Mouse (Mus musculus) embryo, embryonic 11 days (tissue): Measurements from ENCODE around the gene Arl8a.
"Not testable (repeated sequence)": the region's sequence is repeated elsewhere in the genome, so short reads cannot be mapped to it uniquely, and the experiment has no call there.

ENCODE experiments used
- DNase-seq: peaks from one replicate; pipeline ENCODE4 v3.0.0-alpha.2; 2015

Gene Arl8a

DNA sequence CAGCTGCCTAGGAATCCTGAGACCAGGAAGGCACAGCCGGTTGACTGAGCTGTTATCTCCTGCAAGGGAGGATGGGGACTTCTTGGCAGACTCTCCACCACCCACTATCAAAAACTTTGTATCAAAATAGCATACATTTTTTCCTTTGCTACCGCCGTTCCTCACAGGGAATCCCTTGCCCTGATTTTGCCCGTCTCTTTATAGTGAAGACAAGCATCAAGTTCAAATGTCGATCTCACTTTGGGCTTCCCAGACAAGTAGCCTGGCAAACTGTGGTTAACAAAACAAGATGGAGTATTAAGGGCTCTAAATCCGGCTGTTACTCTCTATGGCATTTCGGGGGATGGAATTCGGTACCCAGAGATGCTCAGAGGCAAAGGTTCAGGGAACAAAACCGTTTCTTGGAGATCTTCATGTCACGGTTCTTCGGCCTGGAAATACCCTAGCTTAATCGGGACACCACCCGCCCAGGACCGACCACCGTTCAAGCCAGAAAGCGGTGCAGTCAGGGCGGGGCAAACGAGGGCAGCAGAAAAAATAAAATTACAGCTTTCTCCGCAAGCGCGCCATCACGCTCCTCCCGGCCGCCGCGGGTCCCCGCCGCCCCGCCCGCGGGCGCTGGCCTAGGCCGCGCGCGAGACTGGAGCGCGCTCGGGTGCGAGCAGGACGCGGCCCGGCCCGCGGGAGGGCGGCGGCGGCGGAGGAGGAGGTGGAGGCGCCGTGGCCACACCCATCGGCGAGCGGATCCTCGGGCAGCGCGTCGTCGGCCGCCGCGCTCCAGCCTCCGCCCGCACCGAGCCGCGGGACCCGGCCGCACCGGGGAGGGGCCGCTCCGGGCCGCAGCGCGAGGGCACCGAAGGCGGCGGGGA, at the start of gene Arl8a:
Gene Arl8a, plus strand, starts transcription at position 748 of the 869 bp plus-strand sequence.
- peak; percentile 94 for DNase-seq

- no peak for DNase-seq
Observed at GRCm38 (mm10) chr1:135097441-135097840, 49.2 kb upstream of the Arl8a start.

- DNase-seq, result no peak
Observed at GRCm38 (mm10) chr1:135098441-135098840, 48.2 kb upstream of the Arl8a start.

DNA sequence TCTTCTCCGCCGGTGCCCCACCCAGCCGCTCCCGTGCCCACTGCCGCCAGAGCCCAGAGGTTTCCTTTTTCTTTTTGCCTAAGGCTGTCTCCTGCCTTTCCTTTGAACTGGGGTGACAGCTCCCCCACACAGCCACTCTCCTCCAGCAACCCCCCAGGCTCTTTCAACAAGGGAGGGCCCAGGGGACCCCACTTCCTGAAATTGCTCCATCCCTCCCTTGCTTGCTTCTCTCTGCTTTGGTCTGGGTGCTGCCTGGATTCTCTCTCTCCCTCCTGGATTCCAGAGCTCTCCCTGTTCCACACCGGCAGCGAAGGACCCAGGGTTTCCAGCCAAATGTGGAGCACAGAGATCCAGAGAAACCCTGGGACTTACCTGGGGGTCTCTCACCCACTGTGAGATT, 46.2 kb upstream of the Arl8a start:
- DNase-seq, result no peak

DNA sequence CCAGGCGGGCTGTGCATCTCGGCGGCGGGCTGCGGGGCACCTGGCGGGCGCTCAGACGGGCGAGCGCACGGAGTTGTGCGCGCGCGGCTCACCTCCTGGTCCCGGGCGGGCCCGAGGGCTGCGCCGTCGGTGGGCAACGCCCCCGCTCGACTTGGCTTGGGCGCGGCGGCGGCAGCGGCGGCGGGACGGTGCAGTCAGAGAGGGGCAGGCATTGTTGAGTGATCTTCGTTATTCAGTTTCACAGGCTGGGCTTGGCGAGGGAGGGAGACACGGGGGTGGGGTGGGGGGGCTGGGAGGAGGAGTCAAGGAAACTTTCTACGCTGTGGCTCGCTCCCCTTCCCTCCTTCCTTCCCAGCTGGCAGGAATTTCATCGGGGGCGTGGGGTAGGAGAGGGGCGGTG, 41.5 kb upstream of the Arl8a start, which contains the start of gene Lgr6:
Gene Lgr6, minus strand, starts transcription at position 153 of the 400 bp plus-strand sequence.
- peak; percentile 67 for DNase-seq

DNA sequence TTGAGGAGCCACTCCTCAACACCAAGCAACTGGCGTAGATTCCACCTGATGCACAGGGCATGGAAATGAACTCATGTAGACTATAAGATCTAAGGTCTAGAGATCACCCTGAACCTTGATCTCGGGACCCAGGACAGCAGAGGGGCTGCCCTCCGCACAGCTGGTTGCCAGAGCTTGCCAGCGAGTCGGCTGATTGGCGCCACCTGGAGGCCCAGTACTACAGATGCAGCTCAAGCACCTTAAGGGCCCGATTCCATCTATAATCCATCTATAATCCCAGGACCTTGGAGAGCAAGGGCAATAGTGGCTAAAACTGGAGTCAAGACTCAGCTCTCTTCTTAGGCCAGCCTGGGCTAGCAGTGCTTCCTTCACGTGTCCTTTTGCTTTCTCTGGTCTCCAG, 40.7 kb upstream of the Arl8a start:
- DNase-seq, result peak; percentile 84

DNA sequence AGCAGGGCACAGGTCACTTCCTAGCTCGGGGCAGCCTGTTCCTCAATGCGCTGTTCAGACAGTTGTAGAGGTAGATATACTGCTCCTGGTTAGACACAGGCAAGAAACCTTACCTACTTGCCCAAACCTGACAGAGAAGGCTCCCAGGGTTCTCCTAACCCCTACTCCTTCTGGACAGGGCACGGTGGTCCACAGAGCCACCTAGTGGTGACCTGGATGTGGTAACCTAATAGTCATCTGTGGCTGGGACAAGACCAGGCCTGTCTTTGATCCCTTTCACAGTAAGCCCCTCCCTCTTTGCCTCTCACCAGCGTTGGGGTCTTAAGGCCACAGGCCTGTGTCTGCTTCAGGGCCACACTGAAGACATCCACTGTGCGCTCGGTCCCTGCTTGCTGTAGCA, 38.0 kb upstream of the Arl8a start:
- DNase-seq, result peak; percentile 65

DNA sequence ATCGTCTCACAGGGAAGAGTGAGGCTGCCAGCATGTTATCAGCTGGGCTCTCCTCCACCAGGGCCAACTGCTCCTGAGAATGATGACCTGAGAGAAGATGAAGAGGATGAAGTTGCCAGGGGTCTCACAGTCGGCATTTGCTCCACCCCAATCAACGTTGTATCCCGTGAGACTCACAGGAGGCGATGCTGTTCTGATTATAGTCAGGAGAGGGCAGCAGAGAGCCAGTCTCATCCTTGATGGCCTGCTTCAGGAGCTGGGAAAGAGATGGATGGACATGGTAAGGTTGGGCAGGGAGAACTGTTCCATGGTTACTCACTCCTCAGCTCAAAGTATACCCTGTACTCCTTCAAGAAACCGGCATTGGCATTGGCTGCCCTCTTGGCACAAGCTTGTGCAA, 36.5 kb upstream of the Arl8a start:
- DNase-seq, result peak; percentile 77

DNA sequence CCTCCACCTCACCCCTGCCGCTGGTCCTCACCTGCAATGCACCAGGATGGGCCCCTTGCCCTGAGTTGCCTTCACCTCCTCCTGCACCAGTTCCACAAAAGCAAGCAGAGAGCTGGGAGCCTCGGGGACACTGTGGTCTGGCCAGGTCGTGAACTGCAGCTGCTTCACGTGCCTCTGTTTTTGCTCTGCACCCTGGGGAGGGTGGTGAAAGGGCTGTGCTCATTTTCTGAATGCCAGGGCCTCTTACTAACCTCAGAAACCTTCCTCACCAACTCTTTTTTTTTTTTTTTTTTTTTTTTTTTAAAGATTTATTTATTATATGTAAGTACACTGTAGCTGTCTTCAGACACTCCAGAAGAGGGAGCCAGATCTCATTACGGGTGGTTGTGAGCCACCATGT, 35.4 kb upstream of the Arl8a start:
- not testable (repeated sequence) for DNase-seq

DNA sequence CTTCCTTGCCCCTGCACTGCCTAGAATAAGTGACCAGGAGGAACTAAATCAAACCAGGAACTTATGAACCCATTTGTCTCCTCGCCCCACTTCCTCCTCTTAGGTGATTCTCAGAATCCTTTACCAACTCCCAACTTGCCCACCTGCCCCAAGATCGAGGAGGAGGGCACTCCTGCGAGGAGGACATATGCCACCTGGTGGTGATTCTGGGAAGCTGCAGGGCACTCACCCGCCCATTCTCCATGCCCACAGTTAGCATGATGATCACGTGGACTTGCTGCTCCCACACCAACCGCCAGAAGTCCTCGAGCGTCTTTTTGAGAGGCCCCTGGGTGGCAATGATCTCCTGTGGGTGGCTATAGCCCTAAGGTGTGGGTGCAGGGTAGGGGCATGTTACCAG, 34.0 kb upstream of the Arl8a start:
- DNase-seq, result peak; percentile 66

GRCm38 (mm10) chr1:135124573-135125363, 21.9 kb upstream of the Arl8a start:
- no peak for DNase-seq

- no peak for DNase-seq
Observed at GRCm38 (mm10) chr1:135125990-135126389, 20.6 kb upstream of the Arl8a start.

DNA sequence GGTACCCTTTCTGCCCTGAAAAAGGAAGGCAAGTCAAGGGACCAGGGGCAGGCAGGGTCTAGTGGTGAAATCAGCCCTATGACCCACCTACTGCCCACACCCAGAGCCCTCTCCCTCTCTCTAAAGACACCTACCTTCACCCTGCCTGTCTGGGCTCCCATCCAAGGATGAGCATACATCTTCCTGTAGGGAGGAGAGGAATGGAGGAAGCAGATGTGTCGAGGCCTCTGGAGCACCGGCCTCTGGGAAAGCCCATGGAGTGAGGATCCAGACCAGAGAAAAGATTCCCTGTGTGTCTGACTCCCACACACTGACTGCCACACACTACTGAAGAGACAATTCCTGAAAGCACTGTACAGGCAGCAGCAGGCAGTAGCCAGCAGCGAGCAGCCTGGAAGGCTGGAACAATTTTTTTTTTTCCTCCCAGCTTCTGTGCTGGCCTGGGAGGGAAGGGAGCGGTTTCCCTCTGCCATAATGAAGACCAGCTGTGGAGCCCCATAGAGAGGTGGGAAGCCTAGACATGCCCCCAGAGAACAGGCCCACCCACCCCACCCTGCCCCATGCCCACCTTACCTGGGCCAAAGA, 20.1 kb upstream of the Arl8a start:
- peak; percentile 64 for DNase-seq

- DNase-seq, result no peak
Observed at GRCm38 (mm10) chr1:135128011-135128441, 18.6 kb upstream of the Arl8a start.

DNA sequence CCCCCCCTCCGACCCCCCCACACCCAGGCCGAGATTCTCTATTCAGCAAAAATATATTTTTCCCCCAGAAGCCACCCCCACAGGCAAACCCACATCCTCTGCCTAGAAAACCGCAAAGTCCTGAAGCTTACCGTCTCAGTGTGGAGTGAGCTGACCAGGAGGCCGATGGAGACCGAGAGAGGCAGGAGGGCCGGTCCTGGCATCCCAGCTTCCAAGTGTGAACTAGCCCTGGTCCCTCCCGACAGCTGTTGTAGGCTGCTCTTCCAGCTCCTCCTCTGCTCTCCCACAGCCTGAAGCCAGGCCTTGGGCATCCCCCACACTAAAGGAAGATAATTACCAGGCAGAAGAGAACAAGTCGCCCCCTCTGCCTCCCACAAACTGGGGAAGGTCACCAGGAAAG, 17.6 kb upstream of the Arl8a start:
- no peak for DNase-seq

DNA sequence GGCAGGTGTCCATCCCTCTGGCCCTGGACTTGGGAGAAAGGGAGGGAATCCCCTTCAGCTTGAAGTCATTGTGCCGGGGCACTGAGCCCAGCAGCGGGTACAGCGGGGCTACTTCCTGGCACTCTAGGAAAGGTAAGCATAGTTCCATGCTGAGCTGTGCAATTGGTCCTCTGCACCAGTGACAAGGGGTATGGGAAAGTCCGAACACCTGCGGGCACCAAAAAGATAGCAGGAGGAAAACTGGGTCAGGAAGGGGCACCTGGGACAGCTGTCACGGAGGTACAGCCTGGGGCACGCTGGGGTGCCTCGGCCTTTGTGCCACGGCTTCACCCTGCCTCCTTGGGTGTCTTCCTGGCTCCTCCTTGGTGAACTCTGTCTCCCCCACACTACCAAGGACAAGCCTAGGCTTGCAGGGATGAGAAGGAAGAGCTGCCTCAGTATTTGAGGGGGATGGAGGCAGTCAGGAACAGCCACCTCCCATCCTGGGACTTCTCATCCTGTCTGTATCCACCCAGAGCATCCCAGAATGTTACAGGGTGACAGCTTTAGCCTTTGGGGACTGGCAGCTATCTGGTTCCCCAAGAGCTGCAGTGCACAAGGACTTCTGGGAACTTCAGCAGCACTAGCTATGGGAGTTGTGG, 17.0 kb upstream of the Arl8a start:
- DNase-seq, result no peak

DNA sequence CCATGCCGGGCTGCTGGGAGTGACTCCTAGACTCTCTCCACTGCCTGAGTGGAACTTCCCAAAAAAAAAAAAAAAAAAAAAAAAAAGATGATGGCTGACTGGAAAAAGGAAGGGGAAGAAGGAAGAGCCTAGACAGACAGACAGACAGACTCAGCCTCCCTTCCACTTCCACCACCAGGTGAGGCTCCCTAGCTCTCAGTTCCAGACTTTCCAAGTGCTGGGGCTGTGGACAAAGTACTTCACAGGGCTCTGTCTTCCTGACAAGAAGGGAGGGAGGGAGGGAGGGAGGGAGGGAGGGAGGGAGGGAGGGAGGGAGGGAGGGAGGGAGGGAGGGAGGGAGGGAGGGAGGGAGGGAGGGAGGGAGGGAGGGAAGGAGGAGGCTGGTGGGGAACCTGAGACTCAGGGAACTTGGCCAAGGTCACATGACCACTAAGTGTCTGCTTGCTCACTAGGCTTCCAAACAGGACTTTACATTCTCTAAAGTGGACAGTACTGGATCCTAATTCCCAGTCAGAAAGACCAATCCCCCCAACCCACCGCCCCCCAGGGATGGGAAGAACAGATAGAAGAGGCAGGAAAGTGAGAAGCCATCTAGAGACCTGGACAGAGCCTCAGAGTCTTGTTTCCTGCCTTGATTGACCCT, 16.1 kb upstream of the Arl8a start:
- DNase-seq, result no peak

- DNase-seq, result no peak
Observed at GRCm38 (mm10) chr1:135131034-135131433, 15.6 kb upstream of the Arl8a start.

- DNase-seq, result no peak
Observed at GRCm38 (mm10) chr1:135131560-135131959, 15.1 kb upstream of the Arl8a start.

DNA sequence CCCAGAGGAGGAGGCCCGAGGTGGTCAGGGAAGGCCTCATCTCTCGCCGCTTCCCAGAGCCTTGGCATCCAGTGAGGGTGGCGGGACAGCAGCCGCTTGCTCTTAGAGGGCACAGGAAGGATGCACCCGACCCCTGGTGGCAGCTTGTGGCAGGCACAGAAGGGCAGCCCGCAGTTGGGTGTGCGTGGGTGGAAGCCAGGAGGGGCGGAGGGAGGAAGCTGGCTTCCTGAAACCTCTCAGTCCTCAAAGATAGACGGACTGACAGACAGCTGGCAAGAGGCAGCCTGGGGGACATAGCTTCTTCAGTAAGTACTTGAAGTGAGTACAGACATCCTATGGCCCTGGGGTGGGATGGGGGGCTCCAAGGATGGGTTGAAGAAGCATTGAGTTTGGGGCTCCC, 14.2 kb upstream of the Arl8a start, which contains the start of gene Ptpn7:
Gene Ptpn7, plus strand, starts transcription at position 228 of the 400 bp plus-strand sequence.
- DNase-seq, result peak; percentile 57

DNA sequence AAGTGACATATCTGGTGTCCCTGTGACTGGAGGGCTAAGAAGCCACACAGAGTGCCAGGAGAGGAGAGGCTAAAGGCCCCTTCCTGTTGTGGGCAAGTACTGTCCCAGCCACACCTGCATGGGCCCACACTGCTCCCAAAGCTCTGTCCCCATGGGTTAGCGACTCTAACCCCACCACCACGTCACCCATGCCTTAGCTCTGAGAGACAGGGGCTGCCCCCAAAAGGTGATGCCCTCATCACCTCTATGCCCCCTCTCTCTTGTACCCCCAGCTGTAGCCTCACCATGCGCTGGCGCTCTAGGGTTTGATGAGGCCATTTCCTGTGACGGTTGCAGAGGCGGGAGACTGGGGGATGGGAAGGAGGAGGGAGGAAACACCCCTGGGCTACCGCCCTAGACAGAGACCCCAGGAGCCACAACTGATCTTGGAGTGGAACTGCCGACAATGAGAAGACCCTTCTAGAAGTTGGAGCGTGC, 13.7 kb upstream of the Arl8a start:
- DNase-seq, result no peak
